Mouse (Mus musculus) C2C12 (cell line): Measurements from ENCODE around the gene Cyp2f2. TPM values are rescaled to one million over a fixed set of nuclear protein-coding genes. Genes with fewer than 3 reads are reported as not detected.

Source experiments
- H3K27me3 ChIP-seq: one replicate; pipeline ENCODE4 v1.6.1; 2011; ENCODE audit not compliant: control insufficient read depth, insufficient read depth, insufficient read length
- H3K36me3 ChIP-seq: one replicate; pipeline ENCODE4 v1.6.1; 2011; ENCODE audit not compliant: control insufficient read depth, insufficient read depth
- H3K4me3 ChIP-seq: one replicate; pipeline ENCODE4 v1.5.1; 2011; ENCODE audit warnings: mild to moderate bottlenecking, control low read depth; ENCODE audit not compliant: poor library complexity, insufficient read depth, severe bottlenecking
- H3K79me2 ChIP-seq: one replicate; pipeline ENCODE4 v1.6.1; 2011; ENCODE audit not compliant: control insufficient read depth, insufficient read depth
- H3K79me3 ChIP-seq: one replicate; pipeline ENCODE4 v1.6.1; 2011; ENCODE audit warnings: low read depth, control low read depth
- H3ac ChIP-seq: one replicate; pipeline ENCODE3; 2011; ENCODE audit warnings: low read depth; ENCODE audit not compliant: control insufficient read depth, insufficient read length
- CEBPB ChIP-seq: IDR thresholded peaks from one replicate; pipeline ENCODE4 v1.6.1; 2011; ENCODE audit warnings: low read depth, mild to moderate bottlenecking, control low read depth, moderate library complexity
- CTCF ChIP-seq: IDR thresholded peaks from one replicate; pipeline ENCODE4 v1.5.1; 2011; ENCODE audit not compliant: control insufficient read depth, insufficient read depth, insufficient read length
- FOSL1 ChIP-seq: IDR thresholded peaks from one replicate; pipeline ENCODE4 v1.8.0; 2011; ENCODE audit warnings: mild to moderate bottlenecking, low read length; ENCODE audit not compliant: poor library complexity, insufficient read depth, severe bottlenecking
- MAX ChIP-seq: IDR thresholded peaks from one replicate; pipeline ENCODE4 v1.6.1; 2011; ENCODE audit warnings: mild to moderate bottlenecking, control low read depth
- MYOD1 ChIP-seq: IDR thresholded peaks from one replicate; pipeline ENCODE4 v1.6.1; 2011; ENCODE audit warnings: low read depth; ENCODE audit not compliant: control insufficient read depth, insufficient read length
- MYOG ChIP-seq: IDR thresholded peaks from one replicate; pipeline ENCODE4 v1.6.1; 2011; ENCODE audit not compliant: control insufficient read depth, insufficient read length; ENCODE audit errors: extremely low read depth
- USF1 ChIP-seq: IDR thresholded peaks from one replicate; pipeline ENCODE4 v1.6.1; 2011; ENCODE audit warnings: low read depth, mild to moderate bottlenecking, control low read depth, moderate library complexity
- long read RNA-seq, 2 experiments: library from polyadenylated mRNA; unstranded; transcript quantifications; one replicate each; pipeline ENCODE4 v2.0.0; 2019 to 2020
- polyA plus RNA-seq: library from polyadenylated mRNA; unstranded; fragments of >200 nt; fragmentation: generic; extraction: Trizol; gene quantifications from one replicate; pipeline ENCODE4 v1.2.1, GENCODE M21; 2012; ENCODE audit warnings: missing spikeins

The Cyp2f2 gene
- not detected for polyA plus RNA-seq
- long read RNA-seq, experiment 1: 0 reads
- long read RNA-seq, experiment 2: 0 reads

- H3K79me2 ChIP-seq: no peaks in the 10 kb centered on the region
- H3K27me3 ChIP-seq: peaks cover 7% of the 10 kb centered on the region
- TF ChIP-seq MAX (no peak), MYOG (no peak), USF1 (no peak), CTCF (no peak), CEBPB (no peak), MYOD1 (no peak)
- no peak within 1 kb of the TSS for H3ac ChIP-seq
- H3K36me3 ChIP-seq: no peaks in the 10 kb centered on the region
- no peak within 1 kb of the TSS for H3K4me3 ChIP-seq
- no peaks in the 10 kb centered on the region for H3K79me3 ChIP-seq
Measured at GRCm38 (mm10) chr7:27119676-27120075, at the start of gene Cyp2f2. Gene Cyp2f2 (plus strand): TSS chr7:27119909.

- H3K27me3 ChIP-seq: no peaks in the 10 kb centered on the region
Measured at GRCm38 (mm10) chr7:27078641-27079040, 41.1 kb upstream of the Cyp2f2 start.

GRCm38 (mm10) chr7:27081625-27082024 is 38.1 kb upstream of the Cyp2f2 start:
- no peaks in the 10 kb centered on the region for H3K36me3 ChIP-seq
- H3K27me3 ChIP-seq: no peaks in the 10 kb centered on the region
- H3K79me2 ChIP-seq: no peaks in the 10 kb centered on the region
- TF ChIP-seq USF1 (no peak), MAX (no peak), CTCF (no peak), CEBPB (no peak), MYOG (no peak), FOSL1 (no peak), MYOD1 (no peak)
- H3ac ChIP-seq: no peak overlapping the region
- no peak overlapping the region for H3K4me3 ChIP-seq
- H3K79me3 ChIP-seq: no peaks in the 10 kb centered on the region

More at GRCm38 (mm10) chr7:27078641-27079040, 41.1 kb upstream of the Cyp2f2 start:
- no peaks in the 10 kb centered on the region for H3K36me3 ChIP-seq
- no peak overlapping the region for H3K4me3 ChIP-seq
- H3K79me2 ChIP-seq: no peaks in the 10 kb centered on the region
- no peaks in the 10 kb centered on the region for H3K79me3 ChIP-seq
- no peak for TF ChIP-seq MAX
- no peak for TF ChIP-seq MYOG
- no peak for TF ChIP-seq CTCF
- TF ChIP-seq USF1: no peak
- no peak for TF ChIP-seq MYOD1
- no peak for TF ChIP-seq FOSL1
- TF ChIP-seq CEBPB: no peak
- no peak overlapping the region for H3ac ChIP-seq

- H3K36me3 ChIP-seq: no peaks in the 10 kb centered on the region
- TF ChIP-seq CEBPB (no peak), MYOD1 (no peak), MYOG (no peak), MAX (no peak), FOSL1 (no peak), USF1 (no peak)
- no peaks in the 10 kb centered on the region for H3K79me2 ChIP-seq
- H3ac ChIP-seq: no peak overlapping the region
- no peaks in the 10 kb centered on the region for H3K27me3 ChIP-seq
- no peak overlapping the region for H3K4me3 ChIP-seq
- H3K79me3 ChIP-seq: no peaks in the 10 kb centered on the region
Measured at GRCm38 (mm10) chr7:27091039-27091438, 28.7 kb upstream of the Cyp2f2 start.

GRCm38 (mm10) chr7:27092038-27092703 is 27.5 kb upstream of the Cyp2f2 start:
- Histone ChIP-seq H3K4me3 (no peak overlapping the region), H3K27me3 (no peaks in the 10 kb centered on the region), H3K79me2 (no peaks in the 10 kb centered on the region), H3K79me3 (no peaks in the 10 kb centered on the region), H3ac (no peak overlapping the region), H3K36me3 (no peaks in the 10 kb centered on the region)
- no peak for TF ChIP-seq MAX
- TF ChIP-seq CEBPB: no peak
- TF ChIP-seq MYOG: no peak

GRCm38 (mm10) chr7:27092882-27093281 is 26.8 kb upstream of the Cyp2f2 start:
- Histone ChIP-seq H3K79me3 (no peaks in the 10 kb centered on the region), H3K36me3 (no peaks in the 10 kb centered on the region), H3K4me3 (no peak overlapping the region), H3K79me2 (no peaks in the 10 kb centered on the region), H3K27me3 (no peaks in the 10 kb centered on the region), H3ac (no peak overlapping the region)
- TF ChIP-seq MYOD1 (no peak), CTCF (no peak), USF1 (no peak)
